Comparison of ENCODE assay signal across 9 mouse cellular contexts in genomic region chr2:157464746-157465126, GRCm38 (mm10). TPM values are rescaled to one million over a fixed set of nuclear protein-coding genes. Genes with fewer than 3 reads are reported as not detected.
DNase-seq lines count a peak whose midpoint lies in the region; ATAC-seq and TF ChIP-seq lines count a peak whose summit lies in the region.
"Had no signal": no experiment of that assay in that cellular context is flagged by ENCODE, and none has a peak within 500 bp of the region (broad histone marks: within the 10 kb centered on the region; RNA-seq: fewer than 3 reads in every experiment).

No protein-coding gene starts in this region.

- H3K4me2 ChIP-seq in heart, embryonic 16.5 days (ENCODE audit: low read depth, low read length), result no peak overlapping the region
- peak overlapping the region; percentile 27; the same call in 1 of the 2 replicates for H3K4me2 ChIP-seq in neural tube, embryonic 14.5 days (ENCODE audit: low read depth, low read length)

- peak; percentile 73 for ATAC-seq in heart, embryonic 16.5 days (replicated peaks; ENCODE audit: extremely low read depth, insufficient read depth, low FRiP score)
- peak; percentile 95 for ATAC-seq in neural tube, embryonic 14.5 days (ENCODE audit: low read depth)

- no peak overlapping the region; the same call in 1 of the 2 replicates for H3K9ac ChIP-seq in heart, embryonic 16.5 days (ENCODE audit: low read length)
- peak overlapping the region; percentile 58 for H3K9ac ChIP-seq in neural tube, embryonic 14.5 days (replicated peaks; ENCODE audit: low read depth, low read length)

- 19% methylated on average over 11 of the region's 12 CpGs for WGBS in heart, embryonic 16.5 days
- WGBS in neural tube, embryonic 14.5 days, result 3% methylated on average over 12 of the region's 12 CpGs

- TF ChIP-seq CTCF in gastrocnemius, adult 2 months (IDR thresholded peaks at IDR 0.05), result no peak

- H3K36me3 ChIP-seq in heart, embryonic 16.5 days (ENCODE audit: control insufficient read depth, insufficient read depth), result peaks cover 3% of the 10 kb centered on the region; the same call in 1 of the 2 replicates
- peaks cover 39% of the 10 kb centered on the region for H3K36me3 ChIP-seq in neural tube, embryonic 14.5 days (ENCODE audit: control insufficient read depth, insufficient read depth, low read length)
- H3K36me3 ChIP-seq: G1E had no signal

- no peak for DNase-seq in heart, adult 11 months
- DNase-seq in right cerebral cortex, postnatal 4 days, result peak; percentile 73
- DNase-seq in right cerebral cortex, adult 18-20 months, result no peak
- peak; percentile 69 for DNase-seq in hindlimb bud, embryonic 11.5 days (ENCODE audit: extremely low spot score, low read depth, low spot score)
- DNase-seq in gastrocnemius, adult 2 months, result no peak
- no peak for DNase-seq in urinary bladder, postnatal 10 days (ENCODE audit: low spot score)

- H3K9me3 ChIP-seq in heart, embryonic 16.5 days (replicated peaks; ENCODE audit: control insufficient read depth, low read length), result no peaks in the 10 kb centered on the region
- H3K9me3 ChIP-seq in neural tube, embryonic 14.5 days (ENCODE audit: control insufficient read depth, low read length), result no peaks in the 10 kb centered on the region
- H3K9me3 ChIP-seq: G1E had no signal

- H3K27me3 ChIP-seq in heart, embryonic 16.5 days (ENCODE audit: control insufficient read depth, insufficient read depth, low read length), result no peaks in the 10 kb centered on the region
- no peaks in the 10 kb centered on the region for H3K27me3 ChIP-seq in neural tube, embryonic 14.5 days (ENCODE audit: control insufficient read depth, insufficient read depth, low read length)

- 0 out of 2 replicates have a peak, but pooled peaks cover 9% of the 10 kb centered on the region for H3K4me1 ChIP-seq in heart, embryonic 16.5 days (ENCODE audit: control insufficient read depth, insufficient read depth, low read length)
- peaks cover 39% of the 10 kb centered on the region for H3K4me1 ChIP-seq in neural tube, embryonic 14.5 days (ENCODE audit: control insufficient read depth, insufficient read depth, low read length)

- H3K4me3 ChIP-seq in heart, embryonic 16.5 days (ENCODE audit: low read length), result no peak overlapping the region
- H3K4me3 ChIP-seq in neural tube, embryonic 14.5 days (ENCODE audit: low read depth, low read length), result no peak overlapping the region
- H3K4me3 ChIP-seq in gastrocnemius, adult 2 months, result no peak overlapping the region

- intact Hi-C loops in gastrocnemius, adult 2 months (cut with DNase I), result no loop called here

- H3K27ac ChIP-seq in heart, embryonic 16.5 days (ENCODE audit: low read length), result no peak overlapping the region
- peak overlapping the region; percentile 99 for H3K27ac ChIP-seq in neural tube, embryonic 14.5 days (ENCODE audit: low read depth, low read length)
- no peak overlapping the region for H3K27ac ChIP-seq in gastrocnemius, adult 2 months

RNA-seq across cellular contexts. Expression of gene Src, which starts 46.5 kb away (rescaled TPM):
- 5.7 and 6.9 TPM in 2 replicates for polyA plus RNA-seq in heart, embryonic 16.5 days (2015; fragmentation: Nextera tagmentation; extraction: Ambion mirVana)
- polyA plus RNA-seq in neural tube, embryonic 14.5 days (2014; fragmentation: Nextera tagmentation; extraction: Ambion mirVana), result 19.3 and 23.9 TPM in 2 replicates
- 1 to 10 TPM; 2.2 to 2.8 TPM for total RNA-seq in gastrocnemius, adult 2 months (2021)

Comparison
In these comparisons a context has a peak if more than half of its experiments do, and no peak if none do; other contexts are left out.
1. DNase-seq: peak in right cerebral cortex, postnatal 4 days (single experiment) and hindlimb bud, embryonic 11.5 days (single experiment); none in heart, adult 11 months (single experiment), right cerebral cortex, adult 18-20 months (single experiment), gastrocnemius, adult 2 months (single experiment) and urinary bladder, postnatal 10 days (single experiment).